Mouse (Mus musculus) urinary bladder, adult 18-20 months (tissue): Measurements from ENCODE around the gene Flot1.

ENCODE experiments used
- DNase-seq, 2 experiments: peaks; one replicate each; pipeline ENCODE4 v3.0.0; 2022; ENCODE audit warnings: low spot score in 2 of 2, mixed read lengths in 2 of 2

Flot1 gene

GRCm38 (mm10) chr17:35810900-35811648 lies 12.0 kb upstream of the Flot1 start:
- no peak for DNase-seq

GRCm38 (mm10) chr17:35812307-35812706 lies 10.7 kb upstream of the Flot1 start:
- DNase-seq = no peak

- DNase-seq = no peak
Observed at GRCm38 (mm10) chr17:35812736-35813135, 10.3 kb upstream of the Flot1 start.

GRCm38 (mm10) chr17:35813245-35813647 lies 9.8 kb upstream of the Flot1 start:
- DNase-seq = peak; percentile 81 to 91

- DNase-seq = no peak
Observed at GRCm38 (mm10) chr17:35813653-35814052, 9.4 kb upstream of the Flot1 start.

GRCm38 (mm10) chr17:35814678-35815077 lies 8.4 kb upstream of the Flot1 start:
- DNase-seq = peak in 1 of 2 experiments; percentile 44

- no peak for DNase-seq
Observed at GRCm38 (mm10) chr17:35815836-35816235, 7.2 kb upstream of the Flot1 start.

GRCm38 (mm10) chr17:35816686-35817085 lies 6.3 kb upstream of the Flot1 start:
- no peak for DNase-seq

- DNase-seq = no peak
Observed at GRCm38 (mm10) chr17:35817226-35817625, 5.8 kb upstream of the Flot1 start.

- no peak for DNase-seq
Observed at GRCm38 (mm10) chr17:35820111-35820510, 2.9 kb upstream of the Flot1 start.

- DNase-seq = peak; percentile 88 to 89
Observed at GRCm38 (mm10) chr17:35821439-35822430, 1.3 kb upstream of the Flot1 start, which contains the start of gene Ier3. Gene Ier3 (plus strand): TSS chr17:35821684.

GRCm38 (mm10) chr17:35822564-35822963 lies 466 bp upstream of the Flot1 start:
- no peak for DNase-seq

GRCm38 (mm10) chr17:35824402-35824801 lies 1.4 kb downstream of the Flot1 start:
- DNase-seq = no peak

- DNase-seq = no peak
Observed at GRCm38 (mm10) chr17:35825109-35825850, 2.2 kb downstream of the Flot1 start.

GRCm38 (mm10) chr17:35829737-35830136 lies 6.7 kb downstream of the Flot1 start:
- DNase-seq = peak in 1 of 2 experiments; percentile 83

GRCm38 (mm10) chr17:35832400-35833238 lies 9.6 kb downstream of the Flot1 start:
- no peak for DNase-seq

- no peak for DNase-seq
Observed at GRCm38 (mm10) chr17:35833239-35833751, 10.3 kb downstream of the Flot1 start.

GRCm38 (mm10) chr17:35833894-35834293 lies 10.9 kb downstream of the Flot1 start:
- no peak for DNase-seq

- no peak for DNase-seq
Observed at GRCm38 (mm10) chr17:35834696-35835422, 11.8 kb downstream of the Flot1 start.
